Mouse (Mus musculus) layer of hippocampus, postnatal 36 days (tissue): ENCODE measurements around the gene Tspan33. TPM values are rescaled to one million over a fixed set of nuclear protein-coding genes. Genes with fewer than 3 reads are reported as not detected.

Source experiments
- DNase-seq, 2 experiments: peaks; one replicate each; pipeline ENCODE4 v3.0.0; 2022
- total RNA-seq, 2 experiments: library from RNA; stranded (reverse); gene quantifications; 2 replicates each; pipeline ENCODE4 v1.2.3; 2021

Gene Tspan33
- total RNA-seq, 2 experiments from 2014 or later = 34.4 to 36.3 TPM

DNA sequence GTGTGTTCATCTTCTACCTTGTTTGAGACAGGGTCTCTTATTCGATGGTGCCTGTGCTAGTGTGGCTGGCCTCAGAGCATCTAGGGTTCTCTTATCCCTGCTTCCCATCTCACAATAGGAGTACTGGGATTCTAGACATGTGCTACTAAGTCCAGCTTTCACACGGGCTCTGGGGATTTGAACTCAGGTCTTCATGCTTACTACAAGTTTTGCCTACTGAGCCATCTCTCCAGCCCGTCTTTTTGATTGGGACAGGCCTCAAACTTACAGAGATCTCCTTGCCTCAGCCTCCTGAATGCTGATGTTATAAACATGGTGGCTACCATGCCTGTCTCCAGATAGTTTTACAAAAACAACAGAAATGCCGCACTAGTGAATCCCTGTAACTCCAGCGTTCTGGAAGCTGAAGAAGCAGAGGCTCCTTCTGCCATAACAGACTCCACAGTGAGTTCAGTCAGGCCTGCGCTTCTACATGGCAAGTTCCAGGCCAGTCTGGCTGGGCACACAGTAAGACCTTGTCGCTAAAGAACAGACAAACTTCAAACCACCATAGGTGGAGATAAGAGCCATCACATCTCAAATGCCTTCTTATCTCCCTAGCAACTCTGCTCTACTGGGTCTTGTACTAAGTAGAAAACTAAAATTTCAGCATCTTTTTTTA lies 5.2 kb downstream of the Tspan33 start:
- DNase-seq = no peak

- no peak for DNase-seq
Measured at GRCm38 (mm10) chr6:29701051-29701450, 7.0 kb downstream of the Tspan33 start.

DNA sequence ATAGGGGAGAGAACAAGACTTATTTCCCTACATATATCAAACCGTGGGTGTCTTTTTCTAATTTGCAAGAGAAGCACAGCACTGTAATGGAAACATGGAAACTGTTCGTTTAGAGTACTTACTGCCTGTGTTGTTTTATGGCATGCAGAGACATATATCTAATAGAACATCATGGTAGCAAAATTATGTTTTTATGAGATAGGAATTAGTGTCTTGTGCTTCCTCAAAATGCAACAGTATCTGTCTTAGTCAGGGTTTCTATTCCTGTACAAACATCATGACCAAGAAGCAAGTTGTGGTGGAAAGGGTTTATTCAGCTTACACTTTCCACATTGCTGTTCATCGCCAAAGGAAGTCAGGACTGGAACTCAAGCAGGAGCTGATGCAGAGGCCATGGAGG lies 8.1 kb downstream of the Tspan33 start:
- no peak for DNase-seq

GRCm38 (mm10) chr6:29704143-29704542 lies 10.1 kb downstream of the Tspan33 start:
- DNase-seq = no peak

DNA sequence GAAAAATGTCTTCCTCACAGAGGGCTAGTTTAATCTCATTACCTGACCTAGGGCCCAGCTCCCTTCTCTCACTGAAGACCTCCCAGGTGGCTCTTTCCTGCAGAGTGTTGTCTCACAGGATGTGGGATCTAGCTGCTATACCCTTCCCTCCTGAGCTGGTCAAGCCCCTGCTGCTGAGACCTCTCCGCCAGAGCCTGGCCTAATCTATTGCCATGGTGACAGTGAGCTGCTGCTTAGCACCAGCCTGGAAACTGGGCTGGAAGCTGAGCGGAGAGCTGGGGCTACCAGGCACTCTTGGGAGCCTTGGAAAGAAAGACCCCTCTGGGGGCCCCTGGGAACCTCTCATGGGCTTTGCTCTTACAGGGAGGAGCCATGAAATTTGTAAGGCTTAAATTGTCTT lies 13.9 kb downstream of the Tspan33 start:
- no peak for DNase-seq

- DNase-seq = no peak
Measured at GRCm38 (mm10) chr6:29711318-29711717, 17.3 kb downstream of the Tspan33 start.

- no peak for DNase-seq
Measured at GRCm38 (mm10) chr6:29712011-29712584, 18.1 kb downstream of the Tspan33 start.

- peak in 1 of 2 experiments; percentile 31 for DNase-seq
Measured at GRCm38 (mm10) chr6:29716624-29717365, 22.8 kb downstream of the Tspan33 start.

DNA sequence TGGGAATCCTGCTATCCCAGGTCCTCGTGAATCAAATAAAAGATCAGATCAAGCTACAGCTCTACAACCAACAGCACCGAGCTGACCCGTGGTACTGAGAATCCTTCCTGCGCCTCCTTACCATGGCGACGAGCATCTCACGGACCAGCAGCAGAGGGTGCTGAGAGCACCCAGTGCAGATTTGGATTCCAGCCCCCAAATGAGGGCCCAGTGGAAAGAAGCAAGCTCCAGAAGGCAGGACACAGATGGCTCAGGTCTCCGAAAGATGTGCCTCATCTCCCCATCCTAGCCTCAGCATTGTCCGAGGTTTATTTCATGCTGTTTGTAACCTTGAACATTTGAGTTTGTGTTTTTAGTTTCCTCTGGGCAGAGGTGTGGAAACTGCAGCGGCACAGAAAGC lies 23.5 kb downstream of the Tspan33 start:
- DNase-seq = peak in 1 of 2 experiments; percentile 35

GRCm38 (mm10) chr6:29717952-29718521 lies 24.0 kb downstream of the Tspan33 start:
- DNase-seq = peak; percentile 54 to 62

- peak; percentile 76 for DNase-seq
Measured at GRCm38 (mm10) chr6:29718894-29719329, 24.9 kb downstream of the Tspan33 start.

- no peak for DNase-seq
Measured at GRCm38 (mm10) chr6:29721890-29722289, 27.9 kb downstream of the Tspan33 start.

DNA sequence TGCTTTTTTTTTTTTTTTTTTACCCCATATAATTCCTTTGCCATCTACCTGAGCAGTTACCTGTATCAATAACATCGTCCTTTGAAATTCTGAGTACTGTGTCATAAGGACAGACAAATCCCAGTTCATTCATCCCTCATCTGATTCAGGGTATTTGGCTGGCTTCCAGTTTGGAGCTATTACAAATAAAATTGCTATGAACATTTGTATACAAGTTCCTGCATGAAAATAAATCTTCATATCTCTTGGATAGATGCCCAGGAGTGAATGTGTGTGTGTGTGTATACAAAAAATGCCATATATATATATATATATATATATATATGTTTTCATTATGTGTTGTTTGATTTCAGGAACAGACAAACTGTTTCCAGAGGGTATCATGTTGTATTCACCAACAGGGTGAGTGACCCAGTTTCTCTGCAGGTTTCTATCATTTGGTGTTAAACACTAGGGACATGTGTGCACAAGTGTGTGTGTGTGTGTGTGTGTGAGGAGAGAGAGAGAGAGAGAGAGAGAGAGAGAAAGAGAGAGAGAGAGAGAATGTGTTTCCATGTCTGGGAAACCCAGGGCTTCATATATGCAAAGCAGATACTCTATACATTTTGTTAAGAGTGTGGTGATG lies 32.7 kb downstream of the Tspan33 start:
- no peak for DNase-seq

DNA sequence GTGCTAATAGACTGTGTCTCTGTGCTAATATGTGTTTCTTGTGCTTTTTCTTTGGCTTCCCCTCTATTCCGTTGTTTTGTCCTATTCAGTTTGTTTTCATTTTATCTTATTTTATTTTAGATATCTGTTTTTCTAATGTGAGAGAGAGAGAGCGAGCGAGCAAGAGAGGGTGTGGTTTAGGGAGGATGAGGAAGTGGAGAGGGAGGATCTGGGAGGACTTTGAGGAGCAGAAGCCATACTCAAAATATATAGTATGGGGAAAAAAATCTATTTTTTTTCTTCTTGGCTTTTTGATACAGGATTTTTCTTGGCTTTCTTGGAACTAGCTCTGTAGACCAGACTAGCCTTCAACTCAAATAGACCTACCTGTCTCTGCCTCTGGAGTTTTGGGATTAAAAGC lies 34.0 kb downstream of the Tspan33 start:
- no peak for DNase-seq

DNA sequence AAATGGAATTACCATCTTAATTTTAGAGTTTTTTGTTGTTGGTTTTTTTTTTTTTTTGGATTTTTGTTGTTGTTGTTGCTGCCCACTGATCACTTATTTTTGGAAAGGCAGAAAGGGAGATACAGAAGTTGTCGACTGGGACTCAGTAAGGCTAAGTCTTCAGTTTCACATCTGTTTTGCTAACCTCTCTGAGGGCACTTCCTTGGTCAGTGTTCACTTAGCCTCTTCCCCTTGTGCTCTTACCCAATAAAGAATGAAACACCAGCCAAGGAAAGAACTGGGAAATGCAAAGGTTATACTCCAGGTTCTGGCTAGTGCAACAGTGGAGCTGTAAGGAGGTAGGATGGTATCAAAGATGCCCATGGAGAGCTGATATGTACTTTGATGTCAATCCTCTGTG lies 35.5 kb downstream of the Tspan33 start:
- no peak for DNase-seq

GRCm38 (mm10) chr6:29735336-29735688 lies 41.3 kb downstream of the Tspan33 start, which contains the start of gene Smo:
Smo (plus strand) TSS chr6:29735503.
- DNase-seq = peak; percentile 47 to 60

- DNase-seq = no peak
Measured at GRCm38 (mm10) chr6:29735689-29736451, 41.8 kb downstream of the Tspan33 start.

- no peak for DNase-seq
Measured at GRCm38 (mm10) chr6:29736610-29737458, 42.8 kb downstream of the Tspan33 start.

DNA sequence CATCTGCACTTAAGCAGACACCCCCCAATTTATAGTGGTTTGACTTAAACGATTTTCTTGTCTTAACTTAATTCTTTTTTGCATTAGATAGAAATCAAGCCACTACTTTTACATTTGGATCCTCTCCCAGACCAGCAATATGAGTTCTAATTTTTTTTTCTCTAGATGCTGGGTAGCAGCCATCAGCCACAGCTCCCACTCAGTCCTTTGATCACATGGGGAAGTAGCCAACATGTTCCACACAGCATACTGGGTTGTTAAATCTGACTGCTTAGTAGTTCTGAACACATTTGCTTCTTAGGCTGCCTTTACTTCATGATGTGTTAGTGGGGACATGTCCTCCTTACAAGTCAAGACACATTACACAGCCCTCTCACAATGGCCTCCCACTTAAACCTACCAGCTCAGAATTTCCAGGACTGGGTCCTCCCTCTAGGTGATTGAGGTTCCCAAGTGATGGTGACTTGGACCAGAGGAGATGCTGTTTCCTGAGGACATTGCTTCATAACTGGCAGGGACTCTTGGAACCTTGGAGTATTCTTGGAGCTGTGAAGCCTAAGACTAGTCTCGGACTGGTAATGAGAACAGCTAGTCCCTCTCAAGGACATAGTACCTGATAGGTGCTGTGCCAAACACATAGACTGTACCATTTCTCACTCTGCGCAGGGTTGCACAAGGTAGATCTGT lies 57.6 kb downstream of the Tspan33 start:
- DNase-seq = peak in 1 of 2 experiments; percentile 34

DNA sequence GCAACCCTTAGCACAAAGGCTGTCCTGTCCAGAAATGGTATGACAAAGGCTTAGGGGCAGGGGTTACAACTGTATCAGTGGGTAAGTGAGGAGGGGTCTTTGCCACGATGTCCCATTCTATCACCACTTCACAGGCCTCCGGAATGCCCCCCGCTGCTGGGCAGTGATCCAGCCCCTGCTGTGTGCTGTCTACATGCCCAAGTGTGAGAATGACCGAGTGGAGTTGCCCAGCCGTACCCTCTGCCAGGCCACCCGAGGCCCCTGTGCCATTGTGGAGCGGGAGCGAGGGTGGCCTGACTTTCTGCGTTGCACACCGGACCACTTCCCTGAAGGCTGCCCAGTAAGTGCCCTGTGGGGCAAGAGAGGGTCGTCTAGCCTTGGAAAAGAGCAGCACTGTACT lies 59.3 kb downstream of the Tspan33 start:
- DNase-seq = no peak
